Mouse (Mus musculus) heart, postnatal 0 days (tissue): Measurements from ENCODE around the gene Pou6f2. TPM values are rescaled to one million over a fixed set of nuclear protein-coding genes. Genes with fewer than 3 reads are reported as not detected.

Source experiments
- ATAC-seq: fragments of 200-750 bp; cut with Nextera tagmentation; 2 replicates; pipeline ENCODE4 v1.8.0; 2017; ENCODE audit warnings: low read depth, moderate number of reproducible peaks, moderate library complexity; ENCODE audit not compliant: insufficient read depth
- DNase-seq: peaks from one replicate; pipeline ENCODE4 v3.0.0-alpha.2; 2016; ENCODE audit warnings: low spot score
- H3K27ac ChIP-seq: fragments of 300-500 bp; sonication (generic); 2 replicates; pipeline ENCODE4 v1.5.1; 2014; ENCODE audit warnings: low read depth, mild to moderate bottlenecking
- H3K27me3 ChIP-seq: fragments of 300-500 bp; sonication (generic); 2 replicates; pipeline ENCODE4 v1.6.1; 2014; ENCODE audit warnings: low read length, mixed read lengths; ENCODE audit not compliant: control insufficient read depth, insufficient read depth
- H3K36me3 ChIP-seq: fragments of 300-500 bp; sonication (generic); replicated peaks from 2 replicates; pipeline ENCODE4 v1.6.1; 2014; ENCODE audit warnings: low read length, mixed read lengths; ENCODE audit not compliant: control insufficient read depth, insufficient read depth
- H3K4me1 ChIP-seq: fragments of 300-500 bp; sonication (generic); 2 replicates; pipeline ENCODE4 v1.6.1; 2014; ENCODE audit warnings: antibody characterized with exemption; ENCODE audit not compliant: control insufficient read depth, insufficient read depth
- H3K4me2 ChIP-seq: fragments of 300-500 bp; sonication (generic); 2 replicates; pipeline ENCODE4 v1.6.1; 2014; ENCODE audit warnings: low read depth, mild to moderate bottlenecking, low read length, moderate library complexity
- H3K4me3 ChIP-seq: fragments of 300-500 bp; sonication (generic); 2 replicates; pipeline ENCODE4 v1.5.1; 2014; ENCODE audit warnings: low read depth, low read length
- H3K9ac ChIP-seq: fragments of 300-500 bp; sonication (generic); replicated peaks from 2 replicates; pipeline ENCODE4 v1.6.1; 2014; ENCODE audit warnings: low read depth, low read length, mixed read lengths
- H3K9me3 ChIP-seq: fragments of 300-500 bp; sonication (generic); replicated peaks from 2 replicates; pipeline ENCODE4 v1.6.1; 2016; ENCODE audit warnings: low read length; ENCODE audit not compliant: control insufficient read depth
- CTCF ChIP-seq: IDR thresholded peaks from 2 replicates; pipeline ENCODE4 v1.5.1; 2016; ENCODE audit warnings: antibody characterized with exemption, control low read depth, low read depth
- EP300 ChIP-seq: IDR thresholded peaks from 2 replicates; pipeline ENCODE4 v1.6.1; 2016; ENCODE audit warnings: antibody characterized with exemption, low read depth
- WGBS: fragments of 180-500 bp; shearing (Covaris S2); extraction: QIAGEN DNeasy Blood & Tissue Kit; methylation state at CpG from one replicate; pipeline ENCODE4 v1.1.7; 2014; 5-methylcytosine and 5-hydroxymethylcytosine counted together
- polyA plus RNA-seq: library from polyadenylated mRNA; unstranded; fragments of >200 nt; fragmentation: Nextera tagmentation; extraction: Ambion mirVana; gene quantifications from 2 replicates; pipeline ENCODE4 v1.2.1, GENCODE M21; 2015
- total RNA-seq: library from RNA; depleted of rRNA; stranded (reverse); fragments of >200 nt; gene quantifications from 2 replicates; pipeline ENCODE4 v1.2.3, GENCODE M21; 2014; ENCODE audit warnings: low replicate concordance

Pou6f2 gene
- total and polyA plus RNA-seq, 2 experiments from 2014 or later = 0.04 TPM; not detected in 1

- ATAC-seq (no peak), DNase-seq (no peak)
- H3K9me3 ChIP-seq = no peaks in the 10 kb centered on the region
- no peak overlapping the region for H3K27ac ChIP-seq
- H3K4me3 ChIP-seq = no peak overlapping the region
- H3K4me1 ChIP-seq = no peaks in the 10 kb centered on the region
- WGBS = 54% methylated on average over 5 of the region's 5 CpGs
- TF ChIP-seq EP300 (no peak), CTCF (no peak)
- no peaks in the 10 kb centered on the region for H3K36me3 ChIP-seq
- no peaks in the 10 kb centered on the region for H3K27me3 ChIP-seq
- no peak overlapping the region for H3K4me2 ChIP-seq
- no peak overlapping the region for H3K9ac ChIP-seq
Observed at GRCm38 (mm10) chr13:18160566-18160965, 236.9 kb downstream of the Pou6f2 start.

- no peak for TF ChIP-seq EP300
- TF ChIP-seq CTCF = no peak
- no peak overlapping the region for H3K4me2 ChIP-seq
- no peak for ATAC-seq
- H3K36me3 ChIP-seq = no peaks in the 10 kb centered on the region
- H3K27me3 ChIP-seq = no peaks in the 10 kb centered on the region
- no peak overlapping the region for H3K4me3 ChIP-seq
- H3K27ac ChIP-seq = no peak overlapping the region
- no peak overlapping the region for H3K9ac ChIP-seq
- H3K9me3 ChIP-seq = no peaks in the 10 kb centered on the region
- no peak for DNase-seq
- H3K4me1 ChIP-seq = no peaks in the 10 kb centered on the region
- 48% methylated on average over 6 of the region's 6 CpGs for WGBS
Observed at GRCm38 (mm10) chr13:18153949-18154582, 243.4 kb downstream of the Pou6f2 start.

- H3K4me1 ChIP-seq = 0 out of 2 replicates have a peak, but pooled peaks cover 3% of the 10 kb centered on the region
- H3K4me3 ChIP-seq = no peak overlapping the region
- no peak overlapping the region for H3K4me2 ChIP-seq
- H3K27me3 ChIP-seq = no peaks in the 10 kb centered on the region
- ATAC-seq = no peak
- no peak overlapping the region for H3K9ac ChIP-seq
- TF ChIP-seq EP300 (no peak), CTCF (no peak)
- no peak overlapping the region for H3K27ac ChIP-seq
- DNase-seq = no peak
- no peaks in the 10 kb centered on the region for H3K9me3 ChIP-seq
- WGBS = 43% methylated on average over 2 of the region's 2 CpGs
- no peaks in the 10 kb centered on the region for H3K36me3 ChIP-seq
Observed at GRCm38 (mm10) chr13:18133646-18134045, 263.8 kb downstream of the Pou6f2 start.

DNA sequence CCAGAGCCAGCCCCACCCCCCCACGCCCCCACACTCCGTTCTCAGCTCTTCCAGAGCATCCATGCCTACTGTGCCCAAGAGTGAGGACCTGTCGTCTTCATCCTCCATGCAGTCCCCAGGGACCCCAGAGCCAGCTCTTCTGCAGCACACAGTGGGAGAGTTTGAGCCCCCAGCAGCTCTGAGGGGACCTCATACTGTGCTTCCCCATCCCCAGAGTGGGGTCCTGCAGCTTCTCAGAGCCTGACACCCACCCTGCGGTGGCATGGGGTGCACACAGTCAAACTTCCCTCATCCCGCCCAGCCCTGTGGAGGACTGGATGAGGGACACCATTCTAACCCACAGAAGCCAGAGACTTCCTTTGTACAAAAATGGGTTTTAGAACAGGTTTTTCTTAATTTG is 264.3 kb downstream of the Pou6f2 start:
- TF ChIP-seq EP300 (no peak), CTCF (no peak)
- Histone ChIP-seq H3K27me3 (no peaks in the 10 kb centered on the region), H3K36me3 (no peaks in the 10 kb centered on the region), H3K4me2 (no peak overlapping the region), H3K4me3 (no peak overlapping the region), H3K9me3 (no peaks in the 10 kb centered on the region), H3K27ac (no peak overlapping the region), H3K4me1 (0 out of 2 replicates have a peak, but pooled peaks cover 3% of the 10 kb centered on the region), H3K9ac (no peak overlapping the region)
- DNase-seq = no peak
- ATAC-seq = no peak
- 51% methylated on average over 5 of the region's 5 CpGs for WGBS

DNA sequence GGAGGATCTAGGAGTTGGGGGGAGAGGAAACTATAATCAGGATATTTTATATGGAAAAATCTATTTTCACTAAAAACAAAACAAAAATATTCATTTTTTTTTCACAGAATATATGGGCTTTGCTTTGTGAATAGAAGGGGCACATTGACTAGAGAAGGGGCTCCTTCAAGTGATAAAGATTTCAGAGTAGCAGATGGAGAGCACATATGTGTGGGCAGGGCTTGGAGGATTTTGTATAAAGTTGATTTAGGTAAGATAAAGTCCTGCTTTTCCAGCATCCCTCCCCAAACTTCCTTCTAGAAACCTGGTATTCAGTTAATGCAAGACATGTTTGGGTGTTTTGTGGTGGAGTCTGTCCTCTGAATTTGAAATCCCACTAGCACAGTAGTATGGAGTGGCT is 266.2 kb downstream of the Pou6f2 start:
- DNase-seq (no peak), ATAC-seq (no peak)

DNA sequence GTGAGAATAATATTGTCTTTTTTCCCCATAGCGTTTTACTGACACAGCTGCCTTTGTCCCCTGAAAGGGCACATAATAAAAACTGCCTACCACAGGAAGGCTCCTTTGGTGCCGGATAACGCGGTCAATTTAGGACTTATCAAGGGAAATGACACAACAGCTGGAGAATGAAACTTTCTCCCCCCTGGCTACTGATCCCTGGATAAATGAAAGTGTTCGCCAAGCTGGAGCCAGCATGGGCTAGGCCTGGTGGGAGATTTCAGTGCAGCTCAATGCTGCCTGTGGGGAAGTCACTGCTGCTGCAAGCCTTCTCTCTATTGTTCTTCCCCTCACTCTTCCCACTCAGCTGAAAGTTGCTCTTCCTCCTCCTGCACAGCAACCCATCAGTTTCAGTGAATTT is 267.8 kb downstream of the Pou6f2 start:
- TF ChIP-seq CTCF (no peak), EP300 (no peak)
- 45% methylated on average over 5 of the region's 5 CpGs for WGBS
- ATAC-seq (no peak), DNase-seq (no peak)
- H3K36me3 ChIP-seq = no peaks in the 10 kb centered on the region
- no peak overlapping the region for H3K27ac ChIP-seq
- H3K9ac ChIP-seq = no peak overlapping the region
- 0 out of 2 replicates have a peak, but pooled peaks cover 3% of the 10 kb centered on the region for H3K4me1 ChIP-seq
- H3K27me3 ChIP-seq = no peaks in the 10 kb centered on the region
- no peaks in the 10 kb centered on the region for H3K9me3 ChIP-seq
- H3K4me2 ChIP-seq = no peak overlapping the region
- no peak overlapping the region for H3K4me3 ChIP-seq

More for the DNA sequence above, 266.2 kb downstream of the Pou6f2 start:
- no peak overlapping the region for H3K27ac ChIP-seq
- no peak for TF ChIP-seq CTCF
- TF ChIP-seq EP300 = no peak
- no peak overlapping the region for H3K4me3 ChIP-seq
- no peak overlapping the region for H3K4me2 ChIP-seq
- H3K4me1 ChIP-seq = 0 out of 2 replicates have a peak, but pooled peaks cover 3% of the 10 kb centered on the region
- no peaks in the 10 kb centered on the region for H3K27me3 ChIP-seq
- no peaks in the 10 kb centered on the region for H3K36me3 ChIP-seq
- H3K9ac ChIP-seq = no peak overlapping the region
- no peaks in the 10 kb centered on the region for H3K9me3 ChIP-seq
